Mouse (Mus musculus) limb, embryonic 14.5 days (tissue): ENCODE data around the gene Ifngr1. TPM values are rescaled to one million over a fixed set of nuclear protein-coding genes. Genes with fewer than 3 reads are reported as not detected.

Source experiments
- ATAC-seq: fragments of 200-750 bp; cut with Nextera tagmentation; 2 replicates; pipeline ENCODE4 v1.8.0; 2017; ENCODE audit warnings: low read depth, moderate number of reproducible peaks, moderate TSS enrichment; ENCODE audit not compliant: low FRiP score
- DNase-seq: peaks from one replicate; pipeline ENCODE4 v3.0.0-alpha.2; 2015; ENCODE audit warnings: low spot score
- H3K27ac ChIP-seq: fragments of 300-500 bp; sonication (generic); replicated peaks from 2 replicates; pipeline ENCODE4 v1.5.1; 2014; ENCODE audit warnings: low read depth, mild to moderate bottlenecking, low read length, moderate library complexity, mixed read lengths
- H3K27me3 ChIP-seq: fragments of 300-500 bp; sonication (generic); 2 replicates; pipeline ENCODE4 v1.6.1; 2014; ENCODE audit warnings: low read length, mixed read lengths; ENCODE audit not compliant: control insufficient read depth, insufficient read depth
- H3K36me3 ChIP-seq: fragments of 300-500 bp; sonication (generic); 2 replicates; pipeline ENCODE4 v1.6.1; 2014; ENCODE audit warnings: mild to moderate bottlenecking, low read length, moderate library complexity, mixed read lengths; ENCODE audit not compliant: control insufficient read depth, insufficient read depth
- H3K4me1 ChIP-seq: fragments of 300-500 bp; sonication (generic); 2 replicates; pipeline ENCODE4 v1.6.1; 2014; ENCODE audit warnings: antibody characterized with exemption, low read length, mixed read lengths; ENCODE audit not compliant: control insufficient read depth, insufficient read depth
- H3K4me2 ChIP-seq: fragments of 300-500 bp; sonication (generic); replicated peaks from 2 replicates; pipeline ENCODE4 v1.6.1; 2014; ENCODE audit warnings: low read depth, mild to moderate bottlenecking, low read length, moderate library complexity; ENCODE audit not compliant: severe bottlenecking
- H3K4me3 ChIP-seq: fragments of 300-500 bp; sonication (generic); replicated peaks from 2 replicates; pipeline ENCODE4 v1.5.1; 2014; ENCODE audit warnings: low read length
- H3K9ac ChIP-seq: fragments of 300-500 bp; sonication (generic); 2 replicates; pipeline ENCODE4 v1.6.1; 2014; ENCODE audit warnings: mild to moderate bottlenecking, low read depth, low read length, moderate library complexity; ENCODE audit not compliant: severe bottlenecking
- H3K9me3 ChIP-seq: fragments of 300-500 bp; sonication (generic); 2 replicates; pipeline ENCODE4 v1.6.1; 2016; ENCODE audit warnings: low read length; ENCODE audit not compliant: control insufficient read depth
- POLR2A ChIP-seq: fragments of 200-500 bp; IDR thresholded peaks from 2 replicates; pipeline ENCODE4 v1.8.0; 2012; ENCODE audit warnings: inconsistent platforms, mild to moderate bottlenecking, moderate library complexity, borderline replicate concordance; ENCODE audit not compliant: insufficient read depth, insufficient read length; ENCODE audit errors: extremely low read depth
- WGBS: fragments of 180-500 bp; shearing (Covaris S2); extraction: QIAGEN DNeasy Blood & Tissue Kit; methylation state at CpG from one replicate; pipeline ENCODE4 v1.1.7; 2014; 5-methylcytosine and 5-hydroxymethylcytosine counted together
- polyA plus RNA-seq, 2 experiments: library from polyadenylated mRNA; depleted of rRNA in 1 of 2; stranded (reverse) in 1 of 2; unstranded in 1 of 2; fragments of >200 nt; fragmentation: Nextera tagmentation in 1 of 2; extraction: Ambion mirVana in 1 of 2; gene quantifications; 2 replicates each; pipeline versions ENCODE4 v1.2.1 to v1.2.3; 2012 to 2014

Gene Ifngr1
- polyA plus RNA-seq, 2 experiments, result 28.2 to 52.2 TPM

DNA sequence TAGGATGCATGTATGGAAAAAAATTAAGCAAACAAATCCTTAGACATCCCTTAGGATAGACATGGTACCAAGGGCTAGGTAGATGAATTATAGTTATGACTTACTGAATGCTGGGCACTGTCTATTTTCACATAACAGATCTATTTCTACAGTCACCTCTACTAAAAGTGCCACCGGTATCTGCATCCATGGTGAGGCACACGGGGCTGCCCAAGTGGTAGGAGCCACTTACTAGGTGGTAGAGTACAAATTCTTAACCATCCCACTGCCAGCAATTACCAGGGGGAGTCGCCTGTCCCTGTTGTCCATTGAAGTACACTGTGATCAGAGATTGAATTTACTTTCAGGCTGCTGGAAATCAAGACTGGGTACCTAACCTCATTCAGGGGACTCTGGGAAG lies 1.5 kb downstream of the Ifngr1 start:
- TF ChIP-seq POLR2A, result no peak
- Histone ChIP-seq H3K4me3 (no peak overlapping the region), H3K4me2 (no peak overlapping the region), H3K27me3 (no peaks in the 10 kb centered on the region), H3K36me3 (peaks cover 7% of the 10 kb centered on the region), H3K4me1 (peaks cover 15% of the 10 kb centered on the region; the same call in 1 of the 2 replicates), H3K9ac (no peak overlapping the region), H3K9me3 (no peaks in the 10 kb centered on the region), H3K27ac (no peak overlapping the region)
- ATAC-seq, result no peak
- WGBS, result 78% methylated on average over 3 of the region's 3 CpGs
- DNase-seq, result no peak

DNA sequence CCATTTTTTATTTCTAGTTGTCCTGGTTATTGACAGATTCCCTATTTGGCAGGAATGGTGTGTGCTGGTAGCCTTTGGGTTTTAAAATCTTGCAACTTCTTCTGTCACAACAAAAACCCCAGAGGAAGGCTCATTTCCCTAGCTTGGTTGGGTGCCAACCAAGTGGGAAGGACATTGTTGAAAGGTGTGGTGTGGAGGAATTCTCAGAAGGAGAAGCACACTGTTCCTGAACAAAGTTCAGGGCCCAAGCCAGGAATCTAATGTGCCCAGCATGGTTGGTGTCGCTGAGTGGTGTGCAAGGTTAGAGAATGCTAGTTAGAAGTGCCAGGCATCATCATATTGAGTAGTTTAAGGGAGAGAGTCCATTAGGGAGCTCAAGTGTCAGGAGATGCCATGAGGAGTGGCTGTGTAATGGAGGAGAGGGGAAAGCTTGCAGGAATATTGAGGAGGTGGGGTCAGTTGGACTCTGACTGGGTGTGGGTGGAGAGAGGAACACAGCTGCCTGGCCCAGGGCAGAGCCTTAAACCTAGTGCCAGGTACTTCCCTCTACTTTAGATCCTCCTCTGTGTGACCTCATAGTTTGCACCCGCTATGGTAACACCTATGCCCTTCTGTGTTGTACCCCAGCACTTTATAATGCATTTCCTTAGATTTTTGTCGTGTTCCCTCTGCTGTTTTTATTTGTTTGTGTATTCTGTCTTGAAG lies 2.6 kb downstream of the Ifngr1 start:
- no peak overlapping the region for H3K27ac ChIP-seq
- no peaks in the 10 kb centered on the region for H3K9me3 ChIP-seq
- no peaks in the 10 kb centered on the region for H3K27me3 ChIP-seq
- H3K4me2 ChIP-seq, result no peak overlapping the region
- peaks cover 17% of the 10 kb centered on the region for H3K36me3 ChIP-seq
- H3K9ac ChIP-seq, result no peak overlapping the region
- H3K4me1 ChIP-seq, result peaks cover 15% of the 10 kb centered on the region; the same call in 1 of the 2 replicates
- DNase-seq (no peak), ATAC-seq (no peak)
- TF ChIP-seq POLR2A, result no peak
- 75% methylated on average over 3 of the region's 3 CpGs for WGBS
- H3K4me3 ChIP-seq, result no peak overlapping the region

DNA sequence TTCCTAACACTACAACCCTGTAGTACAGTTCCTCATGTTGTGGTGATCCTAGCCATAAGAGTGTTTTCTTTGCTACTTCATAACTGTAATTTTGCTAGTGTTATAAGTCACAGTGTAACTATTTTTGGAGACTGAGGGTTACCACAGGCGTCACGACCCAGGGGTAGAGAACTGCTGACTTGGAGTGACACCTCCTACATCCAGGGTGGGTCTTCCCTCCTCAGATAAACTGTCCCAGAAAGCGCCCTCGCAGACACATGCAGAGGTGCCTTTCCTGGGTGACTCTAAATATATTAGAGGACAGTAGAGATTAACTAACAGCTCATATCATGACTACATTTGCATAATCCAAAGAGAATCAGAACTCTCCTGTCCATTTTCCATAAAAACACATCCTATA lies 5.1 kb downstream of the Ifngr1 start:
- H3K4me2 ChIP-seq, result no peak overlapping the region
- no peaks in the 10 kb centered on the region for H3K27me3 ChIP-seq
- H3K27ac ChIP-seq, result no peak overlapping the region
- DNase-seq (no peak), ATAC-seq (no peak)
- WGBS, result 90% methylated on average over 4 of the region's 4 CpGs
- H3K9ac ChIP-seq, result no peak overlapping the region
- no peaks in the 10 kb centered on the region for H3K9me3 ChIP-seq
- H3K4me3 ChIP-seq, result no peak overlapping the region
- no peak for TF ChIP-seq POLR2A
- peaks cover 15% of the 10 kb centered on the region; the same call in 1 of the 2 replicates for H3K4me1 ChIP-seq
- peaks cover 30% of the 10 kb centered on the region for H3K36me3 ChIP-seq

DNA sequence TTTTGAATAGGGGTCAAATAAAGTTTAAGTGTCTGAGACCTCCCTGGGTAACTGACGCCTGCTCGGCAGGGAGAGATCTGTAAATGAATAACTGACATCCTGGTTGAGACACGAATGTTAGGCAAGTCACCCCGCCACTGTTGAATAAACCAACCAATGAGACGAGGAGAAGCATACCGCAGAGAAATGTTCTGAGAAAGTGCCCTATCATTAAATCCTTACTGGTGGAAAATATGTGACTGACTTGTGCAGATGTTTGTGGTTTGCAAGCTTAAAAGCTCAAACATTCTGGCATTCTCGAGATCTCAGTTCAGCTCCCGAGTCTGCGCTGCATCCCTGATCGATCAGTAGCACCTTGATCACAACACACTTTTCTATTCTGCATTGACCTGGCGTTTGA lies 6.3 kb downstream of the Ifngr1 start:
- Histone ChIP-seq H3K9me3 (no peaks in the 10 kb centered on the region), H3K27me3 (no peaks in the 10 kb centered on the region), H3K4me1 (peaks cover 12% of the 10 kb centered on the region; the same call in 1 of the 2 replicates), H3K27ac (no peak overlapping the region), H3K4me2 (no peak overlapping the region), H3K9ac (no peak overlapping the region), H3K4me3 (no peak overlapping the region), H3K36me3 (peaks cover 41% of the 10 kb centered on the region)
- no peak for TF ChIP-seq POLR2A
- no peak for DNase-seq
- no peak for ATAC-seq
- WGBS, result 67% methylated on average over 11 of the region's 11 CpGs

DNA sequence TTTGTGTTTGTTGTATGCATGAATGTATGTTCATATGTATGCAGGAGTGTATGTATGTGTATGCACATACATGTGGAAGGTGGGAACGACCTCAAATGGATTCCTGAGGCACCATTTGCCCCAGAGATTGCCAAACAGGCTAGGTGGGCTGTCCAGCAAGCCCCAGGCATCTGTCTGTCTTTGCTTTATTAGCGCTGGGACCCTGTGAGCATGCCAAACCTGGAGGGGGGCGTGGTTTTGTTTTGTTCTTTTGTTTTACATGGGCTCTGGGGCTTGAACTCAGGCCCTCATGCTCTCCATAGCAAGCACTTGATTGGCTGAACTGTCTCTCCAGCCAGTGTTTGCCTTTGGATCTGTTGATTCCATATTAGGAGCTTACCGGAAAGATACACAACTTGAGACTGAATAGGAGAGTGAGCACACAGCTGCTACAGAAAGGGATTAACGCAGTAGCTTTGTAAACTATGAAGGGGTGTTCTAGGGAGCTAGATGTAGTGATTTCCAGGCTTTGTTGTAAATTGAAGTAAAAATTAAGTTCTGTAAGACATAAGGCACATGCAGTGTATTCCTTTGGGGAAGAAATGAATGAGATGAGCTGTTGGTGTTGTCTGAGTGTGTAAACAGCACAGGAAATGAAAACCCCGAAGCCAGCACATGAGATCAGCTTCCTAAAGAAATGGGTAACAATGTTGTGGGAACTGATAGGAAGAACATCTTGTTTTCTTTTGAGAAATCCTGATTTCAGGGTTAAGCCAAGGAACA lies 7.8 kb downstream of the Ifngr1 start:
- Histone ChIP-seq H3K36me3 (peaks cover 52% of the 10 kb centered on the region), H3K9me3 (no peaks in the 10 kb centered on the region), H3K4me3 (no peak overlapping the region), H3K27ac (no peak overlapping the region), H3K27me3 (no peaks in the 10 kb centered on the region), H3K9ac (no peak overlapping the region), H3K4me2 (no peak overlapping the region), H3K4me1 (peaks cover 3% of the 10 kb centered on the region; the same call in 1 of the 2 replicates)
- TF ChIP-seq POLR2A, result no peak
- DNase-seq (no peak), ATAC-seq (no peak)
- WGBS, result 79% methylated on average over 6 of the region's 6 CpGs
